Mouse (Mus musculus) yolk sac, embryonic 10.5 days (tissue): ENCODE measurements around the gene Rtn3.
"Not testable (repeated sequence)": the region's sequence is repeated elsewhere in the genome, so short reads cannot be mapped to it uniquely, and the experiment has no call there.

ENCODE experiments used
- DNase-seq: peaks from one replicate; pipeline ENCODE4 v3.0.0-alpha.2; 2017; ENCODE audit warnings: low spot score

Rtn3 gene

GRCm38 (mm10) chr19:7422656-7423027 is 60.4 kb downstream of the Rtn3 start:
- no peak for DNase-seq

- peak; percentile 73 for DNase-seq
Observed at GRCm38 (mm10) chr19:7421602-7422591, 61.2 kb downstream of the Rtn3 start.

- no peak for DNase-seq
Observed at GRCm38 (mm10) chr19:7420841-7421601, 62.1 kb downstream of the Rtn3 start.

GRCm38 (mm10) chr19:7420108-7420507 is 63.0 kb downstream of the Rtn3 start:
- no peak for DNase-seq

- no peak for DNase-seq
Observed at GRCm38 (mm10) chr19:7419134-7419533, 63.9 kb downstream of the Rtn3 start.

GRCm38 (mm10) chr19:7417911-7418849 is 64.9 kb downstream of the Rtn3 start:
- DNase-seq: peak; percentile 76

GRCm38 (mm10) chr19:7416834-7417735 is 66.0 kb downstream of the Rtn3 start, which contains the start of gene 2700081O15Rik:
TSS of gene 2700081O15Rik (plus strand) at chr19:7417625.
- peak; percentile 86 for DNase-seq

- DNase-seq: peak; percentile 42
Observed at GRCm38 (mm10) chr19:7415916-7416833, 66.9 kb downstream of the Rtn3 start.

- no peak for DNase-seq
Observed at GRCm38 (mm10) chr19:7412361-7412760, 70.7 kb downstream of the Rtn3 start.

- no peak for DNase-seq
Observed at GRCm38 (mm10) chr19:7404623-7405229, 78.4 kb downstream of the Rtn3 start.

GRCm38 (mm10) chr19:7400635-7401034 is 82.4 kb downstream of the Rtn3 start:
- no peak for DNase-seq

GRCm38 (mm10) chr19:7398898-7399297 is 84.2 kb downstream of the Rtn3 start:
- DNase-seq: not testable (repeated sequence)

GRCm38 (mm10) chr19:7396867-7397826 is 85.9 kb downstream of the Rtn3 start:
- DNase-seq: not testable (repeated sequence)

- DNase-seq: no peak
Observed at GRCm38 (mm10) chr19:7388488-7388887, 94.6 kb downstream of the Rtn3 start.

- no peak for DNase-seq
Observed at GRCm38 (mm10) chr19:7386042-7386441, 97.0 kb downstream of the Rtn3 start.

- peak; percentile 98 for DNase-seq
Observed at GRCm38 (mm10) chr19:7382903-7383865, 99.9 kb downstream of the Rtn3 start, which contains the start of gene Spindoc. TSS of gene Spindoc (minus strand) at chr19:7382994.
